Mouse (Mus musculus): Measurements from ENCODE around the gene Olfr15.

The Olfr15 gene

GRCm38 (mm10) chr16:3872216-3873047, 41.8 kb downstream of the Olfr15 start, which contains the start of gene Naa60:
Gene Naa60, plus strand, starts transcription at chr16:3872375.
- peak; percentile 31 for DNase-seq (ENCODE audit: low spot score)

GRCm38 (mm10) chr16:3876346-3876745, 45.7 kb downstream of the Olfr15 start:
- DNase-seq (ENCODE audit: low spot score): no peak

- peak; percentile 95 for DNase-seq (ENCODE audit: low spot score)
Observed at GRCm38 (mm10) chr16:3884201-3885064, 53.8 kb downstream of the Olfr15 start, which contains the start of the genes Zfp597 and Gm20695. Gene Zfp597, minus strand, starts transcription at chr16:3884561. Gene Gm20695, plus strand, starts transcription at chr16:3884648.

GRCm38 (mm10) chr16:3885065-3885670, 54.5 kb downstream of the Olfr15 start:
- DNase-seq (ENCODE audit: low spot score): peak; percentile 70

GRCm38 (mm10) chr16:3891621-3892295, 61.1 kb downstream of the Olfr15 start:
- no peak for DNase-seq (ENCODE audit: low spot score)

GRCm38 (mm10) chr16:3893739-3894138, 63.1 kb downstream of the Olfr15 start:
- DNase-seq (ENCODE audit: low spot score): no peak

Measured in adipocyte (in vitro differentiated cells).